Mouse (Mus musculus) MEL (cell line): ENCODE data around the gene Exoc6b.

Experiments used
- CTCF ChIP-seq, 3 experiments: IDR thresholded peaks in 2 of 3; conservative IDR thresholded peaks in 1 of 3; 2 replicates each; pipeline ENCODE4 v1.5.1; 2011 to 2012; ENCODE audit warnings: low read length in 3 of 3, low read depth in 2 of 3, mild to moderate bottlenecking in 2 of 3, improper control_type of control experiment in 1 of 3, inconsistent platforms in 1 of 3, mixed read lengths in 1 of 3, moderate library complexity in 1 of 3; ENCODE audit not compliant: control insufficient read depth in 1 of 3, insufficient read depth in 1 of 3, poor library complexity in 1 of 3, severe bottlenecking in 1 of 3
- GATA1 ChIP-seq: IDR thresholded peaks from 2 replicates; pipeline ENCODE4 v1.6.1; 2011; ENCODE audit warnings: low read depth, low read length, improper control_type of control experiment

- TF ChIP-seq CTCF (IDR thresholded peaks at IDR 0.05 in 2 of 3, conservative IDR thresholded peaks at IDR 0.05 in 1 of 3; ENCODE audit: control insufficient read depth in 1 of 3, insufficient read depth in 1 of 3, low read depth in 2 of 3, low read length in 3 of 3, poor library complexity in 1 of 3, severe bottlenecking in 1 of 3) (no peak), GATA1 (no peak)
Measured at GRCm38 (mm10) chr6:84806132-84806730, 263.1 kb downstream of the Exoc6b start.
